Mouse (Mus musculus) hematopoietic stem cell, adult 5-6 weeks (primary cell): Measurements from ENCODE around the gene Ctdspl2. TPM values are rescaled to one million over a fixed set of nuclear protein-coding genes. Genes with fewer than 3 reads are reported as not detected.

Experiments
- ATAC-seq, 2 experiments: fragments of 125-278 bp in 1 of 2; replicated peaks in 1 of 2; 2 replicates each; pipeline ENCODE4 v1.8.0; 2016 to 2017; ENCODE audit warnings: inconsistent platforms in 2 of 2, mild to moderate bottlenecking in 2 of 2, moderate number of reproducible peaks in 2 of 2, low read depth in 1 of 2, moderate TSS enrichment in 1 of 2; ENCODE audit not compliant: low FRiP score in 2 of 2, poor library complexity in 2 of 2, severe bottlenecking in 2 of 2, insufficient read depth in 1 of 2, low TSS enrichment in 1 of 2
- total RNA-seq: library from RNA; stranded (forward); fragments of 172-1452, 232-1000 nt; gene quantifications from 2 replicates; pipeline ENCODE4 v1.2.3, GENCODE M21; 2017

The Ctdspl2 gene
- total RNA-seq, 1 experiment from 2014 or later = 88.9 TPM

DNA sequence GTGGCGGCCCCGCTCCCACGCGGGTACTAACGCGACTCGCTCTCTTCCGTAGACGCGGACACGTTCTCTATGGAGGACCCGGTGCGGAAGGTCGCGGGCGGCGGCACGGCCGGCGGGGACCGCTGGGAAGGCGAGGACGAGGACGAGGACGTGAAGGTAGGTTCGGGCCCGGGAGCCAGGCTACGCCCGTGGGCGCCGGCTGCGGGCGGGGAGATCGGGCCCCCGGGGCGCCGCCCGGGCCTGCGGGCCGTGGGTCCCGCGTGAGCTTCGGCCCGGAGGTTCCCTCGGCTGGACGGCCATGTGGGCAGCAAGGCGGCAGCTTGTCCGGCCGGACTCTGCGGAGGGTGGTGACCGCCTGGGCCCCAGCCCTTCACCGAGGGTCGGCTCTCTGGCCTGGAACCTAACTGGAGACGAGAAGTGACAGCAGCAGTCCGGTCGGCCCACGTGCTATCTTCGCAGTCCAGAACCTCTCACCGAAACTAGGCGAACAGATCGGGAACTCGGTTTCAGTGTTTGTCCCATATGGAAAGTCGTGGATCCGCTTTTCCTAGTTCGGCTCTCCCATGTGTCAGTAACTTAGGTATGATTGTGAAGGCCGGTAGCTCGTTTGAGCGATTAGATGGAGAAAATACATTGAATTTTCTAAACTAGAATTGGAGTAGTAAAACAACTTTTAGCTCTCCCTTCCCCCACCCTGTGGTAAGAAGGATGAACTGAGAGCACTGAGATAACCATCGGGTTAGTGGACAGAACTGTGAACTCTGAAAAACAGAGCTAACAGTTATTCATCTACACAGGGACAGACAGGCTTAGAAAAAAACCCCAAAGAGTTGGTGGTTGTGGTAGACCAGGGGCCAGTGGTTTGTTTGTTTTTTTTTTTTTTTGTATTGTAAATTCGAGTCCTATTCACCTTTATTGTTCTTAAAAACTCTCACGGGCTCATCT lies 73.2 kb downstream of the Ctdspl2 start:
- ATAC-seq = peak; percentile 2 to 5; a peak in 2 of 4 replicates

- no peak for ATAC-seq
Measured at GRCm38 (mm10) chr2:122031970-122032369, 76.2 kb downstream of the Ctdspl2 start.

- ATAC-seq = no peak
Measured at GRCm38 (mm10) chr2:122036064-122036463, 80.3 kb downstream of the Ctdspl2 start.

GRCm38 (mm10) chr2:122043926-122044325 lies 88.1 kb downstream of the Ctdspl2 start:
- ATAC-seq = no peak

GRCm38 (mm10) chr2:122059365-122060115 lies 103.7 kb downstream of the Ctdspl2 start:
- ATAC-seq = no peak

Other genes starting within 250 kb of the Ctdspl2 start
- not detected in 2 replicates for gene Frmd5, start 148.9 kb upstream of the Ctdspl2 start, total RNA-seq
- 36.6 and 41.3 TPM in 2 replicates for gene Casc4, start 89.0 kb upstream of the Ctdspl2 start, total RNA-seq
- 1.4 and 1.6 TPM in 2 replicates for gene Mageb3, start 91 bp downstream of the Ctdspl2 start, total RNA-seq
- 31.4 and 32.9 TPM in 2 replicates for gene Eif3j1, start 72.5 kb downstream of the Ctdspl2 start, total RNA-seq
- 13.6 and 16.4 TPM in 2 replicates for gene Spg11, start 162.4 kb downstream of the Ctdspl2 start, total RNA-seq
- 3,422 and 3,507 TPM in 2 replicates for gene B2m, start 191.7 kb downstream of the Ctdspl2 start, total RNA-seq
- not detected in 2 replicates for gene Trim69, start 204.7 kb downstream of the Ctdspl2 start, total RNA-seq
- 0.44 TPM in 1 of 2 replicates, not detected in the other for gene Patl2, start 230.2 kb downstream of the Ctdspl2 start, total RNA-seq
- gene Terb2, start 230.3 kb downstream of the Ctdspl2 start, total RNA-seq = not detected in 2 replicates